ENCODE assay signal across 10 mouse cellular contexts in the genomic region with DNA sequence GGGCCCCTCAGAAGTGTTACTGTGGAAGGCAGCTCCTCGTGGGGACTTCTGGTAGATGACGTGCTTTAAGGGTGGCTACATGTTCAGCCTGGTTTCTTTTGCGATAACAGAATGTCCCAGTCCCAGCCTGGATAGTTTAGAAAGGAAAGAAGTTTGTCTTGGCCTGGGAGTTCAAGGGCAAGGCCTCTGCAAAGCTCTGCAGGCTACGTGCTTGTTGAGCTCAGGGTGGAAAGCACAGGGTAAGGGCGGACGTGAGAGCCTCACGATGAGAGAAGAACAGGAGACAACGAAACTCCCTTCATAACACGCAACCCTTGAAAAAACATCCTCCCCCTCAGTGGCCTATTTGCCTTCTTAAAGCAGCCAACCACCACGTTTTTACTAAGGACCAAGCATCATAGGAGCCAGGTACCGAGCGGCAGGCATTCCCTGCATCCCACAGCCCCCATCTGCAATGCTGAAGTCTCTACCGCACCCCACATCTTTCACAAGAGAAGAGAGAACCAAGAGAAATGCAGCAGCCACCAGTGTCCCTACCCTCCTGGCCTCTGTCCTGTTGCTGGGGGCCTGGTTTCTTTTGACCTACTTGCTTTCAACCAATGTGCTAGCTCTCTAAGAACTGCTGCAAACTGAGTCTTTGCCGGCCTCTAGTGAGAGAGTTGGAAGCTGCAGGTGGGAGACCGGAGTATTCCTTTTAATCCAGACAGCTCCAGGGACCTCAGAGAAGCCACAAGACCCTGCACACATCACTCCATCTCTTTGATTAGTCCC. TPM values are rescaled to one million over a fixed set of nuclear protein-coding genes. Genes with fewer than 3 reads are reported as not detected.
DNase-seq lines count a peak whose midpoint lies in the region; ATAC-seq and TF ChIP-seq lines count a peak whose summit lies in the region.
"Had no signal": no experiment of that assay in that cellular context is flagged by ENCODE, and none has a peak within 500 bp of the region (broad histone marks: within the 10 kb centered on the region; RNA-seq: fewer than 3 reads in every experiment).

No protein-coding gene starts in this region.

- H3K27me3 ChIP-seq in forebrain, embryonic 14.5 days (replicated peaks; ENCODE audit: control insufficient read depth, insufficient read depth, low read length) = no peaks in the 10 kb centered on the region
- H3K27me3 ChIP-seq in forebrain, embryonic 12.5 days = no peaks in the 10 kb centered on the region
- H3K27me3 ChIP-seq in kidney, adult 2 months (replicated peaks; ENCODE audit: control insufficient read depth, insufficient read depth, low read length) = no peaks in the 10 kb centered on the region
- no peaks in the 10 kb centered on the region for H3K27me3 ChIP-seq in liver, embryonic 14.5 days (ENCODE audit: control insufficient read depth, insufficient read depth, low read length)
- H3K27me3 ChIP-seq: midbrain, embryonic 12.5 days had no signal

- no peak overlapping the region for H3K4me3 ChIP-seq in forebrain, embryonic 14.5 days (ENCODE audit: low read depth, low read length)
- no peak overlapping the region for H3K4me3 ChIP-seq in forebrain, embryonic 12.5 days (replicated peaks)
- H3K4me3 ChIP-seq in kidney, adult 2 months (ENCODE audit: insufficient read depth, low read depth, low read length) = no peak overlapping the region
- no peak overlapping the region for H3K4me3 ChIP-seq in liver, embryonic 14.5 days (ENCODE audit: insufficient read depth in 1 of 2, low read depth in 2 of 2, low read length in 2 of 2)
- H3K4me3 ChIP-seq: erythroblast, embryonic 14.5 days; midbrain, embryonic 12.5 days had no signal

- ATAC-seq in forebrain, embryonic 14.5 days = no peak
- ATAC-seq in forebrain, embryonic 12.5 days (ENCODE audit: low FRiP score) = no peak
- no peak for ATAC-seq in liver, embryonic 14.5 days (ENCODE audit: insufficient read depth)
- ATAC-seq in erythroblast, adult 5-6 weeks (replicated peaks; ENCODE audit: low FRiP score, poor library complexity, severe bottlenecking) = no peak

- TF ChIP-seq CTCF in kidney, adult 2 months (conservative IDR thresholded peaks at IDR 0.05; ENCODE audit: insufficient read depth, insufficient read length, low read depth, low read length) = peak; percentile 69
- peak; percentile 38 for TF ChIP-seq CTCF in liver, embryonic 14.5 days (IDR thresholded peaks at IDR 0.05; ENCODE audit: low read depth)

- no peak overlapping the region for H3K4me2 ChIP-seq in forebrain, embryonic 14.5 days (ENCODE audit: low read length)
- no peak overlapping the region for H3K4me2 ChIP-seq in forebrain, embryonic 12.5 days
- no peak overlapping the region for H3K4me2 ChIP-seq in liver, embryonic 14.5 days (ENCODE audit: low read depth)
- H3K4me2 ChIP-seq: midbrain, embryonic 12.5 days had no signal

- DNase-seq in forebrain, embryonic 14.5 days (ENCODE audit: low spot score) = peak; percentile 51
- peak; percentile 29 for DNase-seq in cerebellum, adult 11-12 months
- peak; percentile 51 for DNase-seq in gastrocnemius, adult 18-20 months (ENCODE audit: low spot score)
- peak; percentile 85 for DNase-seq in kidney, adult 2 months
- DNase-seq in liver, embryonic 14.5 days (ENCODE audit: low read depth in 3 of 3, low spot score in 3 of 3) = peak in 1 of 3 experiments; percentile 9
- DNase-seq in right cerebral cortex, postnatal 36 days (ENCODE audit: low spot score in 2 of 2) = peak; percentile 8 to 27

- no peak for TF ChIP-seq POLR2A in kidney, adult 2 months (IDR thresholded peaks at IDR 0.05; ENCODE audit: low read depth, low read length)

- WGBS in forebrain, embryonic 14.5 days = 69% methylated on average over 15 of the region's 15 CpGs
- 63% methylated on average over 15 of the region's 15 CpGs for WGBS in forebrain, embryonic 12.5 days
- 40% methylated on average over 15 of the region's 15 CpGs for WGBS in kidney, adult 2 months
- WGBS in liver, embryonic 14.5 days (ENCODE audit: insufficient replicate concordance) = 60% methylated on average over 15 of the region's 15 CpGs

- no peaks in the 10 kb centered on the region for H3K36me3 ChIP-seq in forebrain, embryonic 14.5 days (ENCODE audit: control insufficient read depth, insufficient read depth, low read length)
- no peaks in the 10 kb centered on the region for H3K36me3 ChIP-seq in forebrain, embryonic 12.5 days (replicated peaks)
- no peaks in the 10 kb centered on the region for H3K36me3 ChIP-seq in kidney, adult 2 months (ENCODE audit: control insufficient read depth, insufficient read depth, low read length)
- no peaks in the 10 kb centered on the region for H3K36me3 ChIP-seq in liver, embryonic 14.5 days (replicated peaks; ENCODE audit: control insufficient read depth, insufficient read depth, low read depth)
- H3K36me3 ChIP-seq: midbrain, embryonic 12.5 days had no signal

- H3K27ac ChIP-seq in forebrain, embryonic 14.5 days (ENCODE audit: low read depth, low read length) = no peak overlapping the region
- H3K27ac ChIP-seq in forebrain, embryonic 12.5 days = no peak overlapping the region
- H3K27ac ChIP-seq in kidney, adult 2 months (ENCODE audit: insufficient read depth, low read depth, low read length) = peak overlapping the region; percentile 30
- H3K27ac ChIP-seq in liver, embryonic 14.5 days = no peak overlapping the region
- H3K27ac ChIP-seq: midbrain, embryonic 12.5 days had no signal

- H3K9me3 ChIP-seq in forebrain, embryonic 14.5 days (replicated peaks; ENCODE audit: control insufficient read depth, low read length) = no peaks in the 10 kb centered on the region
- H3K9me3 ChIP-seq in forebrain, embryonic 12.5 days = no peaks in the 10 kb centered on the region
- H3K9me3 ChIP-seq in liver, embryonic 14.5 days (ENCODE audit: control insufficient read depth, low read length) = no peaks in the 10 kb centered on the region
- H3K9me3 ChIP-seq: midbrain, embryonic 12.5 days had no signal

- no peak overlapping the region for H3K9ac ChIP-seq in forebrain, embryonic 14.5 days (ENCODE audit: low read length)
- H3K9ac ChIP-seq in forebrain, embryonic 12.5 days = no peak overlapping the region
- no peak overlapping the region for H3K9ac ChIP-seq in liver, embryonic 14.5 days (replicated peaks)
- H3K9ac ChIP-seq: midbrain, embryonic 12.5 days had no signal

- no peaks in the 10 kb centered on the region for H3K4me1 ChIP-seq in forebrain, embryonic 14.5 days (ENCODE audit: control insufficient read depth, insufficient read depth, low read length)
- H3K4me1 ChIP-seq in forebrain, embryonic 12.5 days = no peaks in the 10 kb centered on the region
- peaks cover 23% of the 10 kb centered on the region for H3K4me1 ChIP-seq in kidney, adult 2 months (ENCODE audit: control insufficient read depth, insufficient read depth, low read length)
- H3K4me1 ChIP-seq in liver, embryonic 14.5 days (replicated peaks; ENCODE audit: control insufficient read depth in 2 of 2, insufficient read depth in 2 of 2, low read length in 1 of 2) = no peaks in the 10 kb centered on the region; a peak in 1 of 4 replicates
- H3K4me1 ChIP-seq: midbrain, embryonic 12.5 days had no signal

- TF ChIP-seq EP300 in liver, embryonic 14.5 days (IDR thresholded peaks at IDR 0.05; ENCODE audit: low read depth) = no peak

RNA-seq across cellular contexts. Expression of a gene that starts 28.4 kb away (rescaled TPM):
- polyA plus RNA-seq in forebrain, embryonic 14.5 days (2014; fragmentation: Nextera tagmentation; extraction: Ambion mirVana) = 0.48 and 0.68 TPM in 2 replicates
- 1.5 and 1.6 TPM in 2 replicates for polyA plus RNA-seq in forebrain, embryonic 12.5 days (2016; fragmentation: Nextera tagmentation; extraction: Ambion mirVana)
- total RNA-seq in gastrocnemius, adult 18-20 months (2021) = 1 to 10 TPM; 3.4 to 6.1 TPM
- 152 and 161 TPM in 2 replicates for polyA plus RNA-seq in kidney, adult 2 months (2012; rRNA removed)
- not detected in 2 replicates for polyA plus RNA-seq in liver, embryonic 14.5 days (2012; rRNA removed)
- polyA plus RNA-seq in liver, embryonic 14.5 days (2014; fragmentation: Nextera tagmentation; extraction: Ambion mirVana) = not detected in 2 replicates
- total RNA-seq in erythroblast, adult 5-6 weeks (2015; ENCODE audit: low replicate concordance) = not detected in 2 replicates
- total RNA-seq in erythroblast, adult 5-6 weeks (2017; ENCODE audit: low replicate concordance) = not detected in 2 replicates
- polyA plus RNA-seq: erythroblast, embryonic 14.5 days had no signal

RNA-seq across cellular contexts. Expression of a gene that starts 34.2 kb away (rescaled TPM):
- 50.0 and 53.6 TPM in 2 replicates for polyA plus RNA-seq in forebrain, embryonic 14.5 days (2014; fragmentation: Nextera tagmentation; extraction: Ambion mirVana)
- 59.2 and 61.8 TPM in 2 replicates for polyA plus RNA-seq in forebrain, embryonic 12.5 days (2016; fragmentation: Nextera tagmentation; extraction: Ambion mirVana)
- 10 to 100 TPM; 31.9 to 42.2 TPM for total RNA-seq in gastrocnemius, adult 18-20 months (2021)
- 40.4 and 47.1 TPM in 2 replicates for polyA plus RNA-seq in kidney, adult 2 months (2012; rRNA removed)
- polyA plus RNA-seq in liver, embryonic 14.5 days (2012; rRNA removed) = 17.1 and 17.9 TPM in 2 replicates
- polyA plus RNA-seq in liver, embryonic 14.5 days (2014; fragmentation: Nextera tagmentation; extraction: Ambion mirVana) = 11.2 and 13.0 TPM in 2 replicates
- 59.4 and 93.4 TPM in 2 replicates for total RNA-seq in erythroblast, adult 5-6 weeks (2015; ENCODE audit: low replicate concordance)
- 169 and 215 TPM in 2 replicates for total RNA-seq in erythroblast, adult 5-6 weeks (2017; ENCODE audit: low replicate concordance)

Comparison
In these comparisons a context has a peak if more than half of its experiments do, and no peak if none do; other contexts are left out.
1. RNA of a gene that starts 28.4 kb away (polyA plus RNA-seq): 152 to 161 TPM in kidney, adult 2 months; 1.5 to 1.6 TPM in forebrain, embryonic 12.5 days, 0.48 to 0.68 TPM in forebrain, embryonic 14.5 days and not detected in liver, embryonic 14.5 days; every median in the first group is over 10 times any median in the second.